Mouse (Mus musculus) spleen, adult 2 months (tissue): ENCODE results near the gene Paics. TPM values are rescaled to one million over a fixed set of nuclear protein-coding genes. Genes with fewer than 3 reads are reported as not detected.

Experiments
- DNase-seq, 2 experiments: peaks; one replicate each; pipeline versions ENCODE4 v3.0.0 to v3.0.0-alpha.2; 2012 to 2021; ENCODE audit warnings: low spot score in 2 of 2, low read depth in 1 of 2
- H3K27ac ChIP-seq: fragments of 200-500 bp; 2 replicates; pipeline ENCODE4 v1.5.1; 2012; ENCODE audit warnings: low read length, inconsistent platforms; ENCODE audit not compliant: insufficient read depth
- H3K27me3 ChIP-seq: fragments of 200-500 bp; 2 replicates; pipeline ENCODE4 v1.6.1; 2012; ENCODE audit warnings: mild to moderate bottlenecking, moderate library complexity, low read length, inconsistent platforms; ENCODE audit not compliant: control insufficient read depth, insufficient read depth
- H3K36me3 ChIP-seq: fragments of 200-500 bp; 2 replicates; pipeline ENCODE4 v1.6.1; 2012; ENCODE audit warnings: mild to moderate bottlenecking, low read length, inconsistent platforms; ENCODE audit not compliant: control insufficient read depth, insufficient read depth
- H3K4me1 ChIP-seq: fragments of 200-500 bp; 2 replicates; pipeline ENCODE4 v1.6.1; 2011; ENCODE audit warnings: inconsistent platforms; ENCODE audit not compliant: control insufficient read depth, insufficient read depth, insufficient read length
- H3K4me3 ChIP-seq: fragments of 200-500 bp; 2 replicates; pipeline ENCODE4 v1.5.1; 2011; ENCODE audit warnings: mild to moderate bottlenecking, inconsistent platforms; ENCODE audit not compliant: insufficient read depth, insufficient read length; ENCODE audit errors: extremely low read depth
- CTCF ChIP-seq: fragments of 200-500 bp; IDR thresholded peaks from 2 replicates; pipeline ENCODE4 v1.5.1; 2011; ENCODE audit warnings: mild to moderate bottlenecking, inconsistent platforms; ENCODE audit not compliant: insufficient read depth, insufficient read length, insufficient replicate concordance; ENCODE audit errors: extremely low read depth
- POLR2A ChIP-seq: fragments of 200-500 bp; IDR thresholded peaks from 2 replicates; pipeline ENCODE4 v1.6.1; 2011; ENCODE audit warnings: low read depth, low read length, inconsistent platforms
- WGBS: fragments of 180-500 bp; shearing (Covaris S2); methylation state at CpG from one replicate; pipeline ENCODE4 v1.1.7; 2018; 5-methylcytosine and 5-hydroxymethylcytosine counted together
- polyA plus RNA-seq: library from polyadenylated mRNA; depleted of rRNA; stranded (reverse); fragments of >200 nt; gene quantifications from 2 replicates; pipeline ENCODE4 v1.2.3, GENCODE M21; 2012

Paics gene
- polyA plus RNA-seq, 1 experiment = 30.0 TPM

DNA sequence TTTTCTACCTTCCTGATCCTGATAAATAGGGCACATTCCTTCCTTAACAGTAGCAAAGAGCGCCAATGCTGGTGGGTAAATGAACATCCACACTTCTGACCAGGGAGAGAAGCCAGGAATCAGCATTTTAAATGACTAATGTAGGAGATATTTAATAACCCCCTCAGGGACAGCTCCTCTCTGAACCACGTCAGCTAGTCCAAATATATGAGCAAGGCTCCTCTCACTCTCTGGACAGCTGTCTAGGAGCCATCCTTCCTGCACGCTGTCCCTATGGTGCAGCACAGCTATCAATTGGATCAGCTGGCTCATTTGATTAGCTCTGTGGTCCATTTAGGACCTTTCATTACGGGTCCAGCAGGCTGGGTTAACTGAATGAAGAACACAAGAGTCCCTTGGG, 28.3 kb upstream of the Paics start:
- no peaks in the 10 kb centered on the region for H3K4me1 ChIP-seq
- no peak overlapping the region for H3K27ac ChIP-seq
- no peak for DNase-seq
- no peaks in the 10 kb centered on the region for H3K27me3 ChIP-seq
- WGBS = 92% methylated on average over 4 of the region's 4 CpGs
- H3K36me3 ChIP-seq = peaks cover 22% of the 10 kb centered on the region
- TF ChIP-seq CTCF (no peak), POLR2A (no peak)
- no peak overlapping the region for H3K4me3 ChIP-seq

- no peak for DNase-seq
- no peak overlapping the region for H3K27ac ChIP-seq
- 92% methylated on average over 13 of the region's 13 CpGs for WGBS
- H3K4me3 ChIP-seq = no peak overlapping the region
- H3K4me1 ChIP-seq = no peaks in the 10 kb centered on the region
- no peaks in the 10 kb centered on the region for H3K27me3 ChIP-seq
- TF ChIP-seq CTCF (no peak), POLR2A (no peak)
- H3K36me3 ChIP-seq = peaks cover 19% of the 10 kb centered on the region
Measured at GRCm38 (mm10) chr5:76923428-76923827, 27.7 kb upstream of the Paics start.

DNA sequence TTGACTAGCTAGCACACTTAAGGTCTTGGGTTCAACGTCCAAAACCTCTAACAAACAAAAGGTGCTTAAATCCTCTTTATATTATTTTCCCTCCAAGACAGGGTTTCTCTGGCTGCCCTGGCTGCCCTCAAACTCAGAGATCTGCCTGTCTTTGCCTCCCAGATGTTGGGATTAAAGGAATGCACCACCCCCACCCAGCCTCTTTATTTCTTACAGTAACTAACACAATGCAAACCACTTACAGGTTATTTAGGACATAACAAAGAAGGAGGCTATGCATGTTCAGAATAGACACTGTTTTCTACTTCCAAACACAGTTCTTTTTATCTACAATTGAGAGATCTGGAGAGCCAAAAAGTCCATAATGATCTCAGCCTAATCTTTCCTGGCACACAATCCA, 26.8 kb upstream of the Paics start:
- no peak for DNase-seq
- Histone ChIP-seq H3K27me3 (no peaks in the 10 kb centered on the region), H3K36me3 (peaks cover 16% of the 10 kb centered on the region), H3K4me3 (no peak overlapping the region), H3K4me1 (no peaks in the 10 kb centered on the region), H3K27ac (no peak overlapping the region)
- TF ChIP-seq CTCF = no peak
- no peak for TF ChIP-seq POLR2A
- WGBS = 91% methylated on average over 1 of the region's 1 CpGs

GRCm38 (mm10) chr5:76928124-76928832, 22.8 kb upstream of the Paics start:
- no peak for DNase-seq
- Histone ChIP-seq H3K4me1 (no peaks in the 10 kb centered on the region), H3K27me3 (no peaks in the 10 kb centered on the region), H3K27ac (peak overlapping the region; percentile 67), H3K36me3 (peaks cover 13% of the 10 kb centered on the region), H3K4me3 (peak overlapping the region; percentile 23; the same call in 1 of the 2 replicates)
- TF ChIP-seq POLR2A = no peak
- WGBS = 91% methylated on average over 16 of the region's 16 CpGs

GRCm38 (mm10) chr5:76929180-76929877, 21.8 kb upstream of the Paics start:
- peak overlapping the region; percentile 2; the same call in 1 of the 2 replicates for H3K27ac ChIP-seq
- no peaks in the 10 kb centered on the region for H3K27me3 ChIP-seq
- peaks cover 13% of the 10 kb centered on the region for H3K36me3 ChIP-seq
- no peak overlapping the region for H3K4me3 ChIP-seq
- no peaks in the 10 kb centered on the region for H3K4me1 ChIP-seq
- 77% methylated on average over 7 of the region's 7 CpGs for WGBS
- TF ChIP-seq CTCF (no peak), POLR2A (no peak)
- no peak for DNase-seq

DNA sequence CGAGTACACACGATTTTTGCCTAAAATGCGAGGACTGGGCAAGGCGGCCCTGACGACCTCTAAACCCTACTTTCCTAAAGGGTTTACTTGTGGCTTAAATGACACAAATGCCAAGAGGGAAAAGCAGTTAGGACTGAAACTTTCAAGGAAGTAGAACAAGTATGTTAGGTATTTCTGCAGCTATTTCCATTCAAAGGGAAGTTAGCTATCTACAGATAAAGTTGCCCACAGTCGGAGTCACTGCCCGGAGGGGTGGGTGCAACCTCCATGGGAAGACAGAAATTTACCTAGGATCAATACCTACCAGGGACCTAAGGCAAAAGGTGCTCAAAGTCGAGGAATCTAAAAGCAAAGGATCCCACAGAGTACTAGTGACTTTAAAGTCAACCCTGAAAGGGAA, 11.4 kb upstream of the Paics start:
- TF ChIP-seq CTCF = no peak
- TF ChIP-seq POLR2A = no peak
- Histone ChIP-seq H3K4me1 (no peaks in the 10 kb centered on the region), H3K27ac (no peak overlapping the region), H3K36me3 (no peaks in the 10 kb centered on the region), H3K27me3 (no peaks in the 10 kb centered on the region), H3K4me3 (no peak overlapping the region)
- no peak for DNase-seq
- WGBS = 94% methylated on average over 8 of the region's 8 CpGs

DNA sequence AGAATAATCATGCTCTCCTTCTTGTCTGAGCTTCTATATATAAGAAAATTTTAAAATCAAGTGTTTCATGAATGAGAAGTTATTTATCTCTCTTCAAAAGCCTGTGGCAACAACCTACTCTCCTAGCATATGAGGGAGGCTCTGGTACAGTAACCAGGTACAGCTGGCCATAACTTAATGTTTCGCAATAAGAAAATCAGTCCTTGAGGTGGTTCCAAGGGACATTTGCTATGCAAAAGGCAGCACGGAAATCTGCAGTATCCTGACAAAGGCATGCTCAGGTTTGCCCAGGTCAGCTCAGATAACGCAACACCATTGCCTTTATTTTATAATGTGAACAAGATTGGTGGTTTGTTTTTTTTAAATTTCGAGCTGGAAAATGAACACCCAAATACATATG, 9.1 kb upstream of the Paics start:
- H3K36me3 ChIP-seq = no peaks in the 10 kb centered on the region
- no peak overlapping the region for H3K27ac ChIP-seq
- H3K27me3 ChIP-seq = no peaks in the 10 kb centered on the region
- DNase-seq = no peak
- H3K4me1 ChIP-seq = no peaks in the 10 kb centered on the region
- WGBS = 90% methylated on average over 4 of the region's 4 CpGs
- H3K4me3 ChIP-seq = no peak overlapping the region
- TF ChIP-seq CTCF (no peak), POLR2A (no peak)
